Mouse (Mus musculus) central nervous system, embryonic 11.5 days (tissue): ENCODE data around the gene Afmid. TPM values are rescaled to one million over a fixed set of nuclear protein-coding genes. Genes with fewer than 3 reads are reported as not detected.

ENCODE experiments used
- polyA plus RNA-seq: library from polyadenylated mRNA; depleted of rRNA; stranded (reverse); fragments of >200 nt; gene quantifications from 2 replicates; pipeline ENCODE4 v1.2.3, GENCODE M21; 2012; rRNA removed

Afmid gene
- 5.2 and 6.1 TPM in 2 replicates for polyA plus RNA-seq

DNA sequence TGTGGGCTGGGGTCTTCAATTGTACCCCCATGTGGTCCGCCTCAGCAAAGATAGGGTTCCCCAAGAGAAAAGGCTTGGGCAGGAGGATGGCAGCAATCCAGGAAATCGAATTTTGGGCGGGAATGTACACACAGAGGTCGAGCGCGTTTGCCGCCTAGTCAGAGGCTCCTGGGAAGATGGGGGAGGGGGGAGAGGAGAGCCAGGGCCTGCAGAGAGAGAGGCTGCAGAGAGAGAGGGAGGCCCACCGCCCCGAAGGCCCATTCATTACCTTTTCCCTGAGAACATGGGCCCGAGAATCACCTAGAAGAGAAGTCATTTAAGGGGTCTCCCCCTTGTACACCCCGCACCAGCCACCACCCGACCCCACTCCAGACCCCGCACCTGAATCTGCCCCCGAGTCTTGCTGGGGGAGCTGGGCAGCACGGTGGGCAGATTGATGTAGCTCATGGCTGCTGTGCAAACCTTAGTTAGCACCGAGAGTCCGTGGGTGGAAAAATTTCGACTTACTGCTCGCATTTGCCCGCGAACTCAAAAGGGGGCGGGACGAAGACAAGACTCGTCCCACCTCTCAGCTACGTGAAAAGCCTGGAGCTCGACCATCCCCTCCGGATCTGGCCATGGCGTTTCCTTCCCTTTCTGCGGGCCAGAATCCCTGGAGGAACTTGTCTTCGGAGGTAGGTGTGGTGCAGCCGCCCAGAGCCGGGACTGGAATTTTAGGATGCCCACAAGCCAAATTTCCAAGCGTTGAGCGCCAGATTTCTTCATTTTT is at the start of gene Afmid, which contains the start of gene Tk1:
TSS of gene Afmid (plus strand) at position 592 of the 769 bp plus-strand sequence.
TSS of gene Tk1 (minus strand) at position 760 of the 769 bp plus-strand sequence.

DNA sequence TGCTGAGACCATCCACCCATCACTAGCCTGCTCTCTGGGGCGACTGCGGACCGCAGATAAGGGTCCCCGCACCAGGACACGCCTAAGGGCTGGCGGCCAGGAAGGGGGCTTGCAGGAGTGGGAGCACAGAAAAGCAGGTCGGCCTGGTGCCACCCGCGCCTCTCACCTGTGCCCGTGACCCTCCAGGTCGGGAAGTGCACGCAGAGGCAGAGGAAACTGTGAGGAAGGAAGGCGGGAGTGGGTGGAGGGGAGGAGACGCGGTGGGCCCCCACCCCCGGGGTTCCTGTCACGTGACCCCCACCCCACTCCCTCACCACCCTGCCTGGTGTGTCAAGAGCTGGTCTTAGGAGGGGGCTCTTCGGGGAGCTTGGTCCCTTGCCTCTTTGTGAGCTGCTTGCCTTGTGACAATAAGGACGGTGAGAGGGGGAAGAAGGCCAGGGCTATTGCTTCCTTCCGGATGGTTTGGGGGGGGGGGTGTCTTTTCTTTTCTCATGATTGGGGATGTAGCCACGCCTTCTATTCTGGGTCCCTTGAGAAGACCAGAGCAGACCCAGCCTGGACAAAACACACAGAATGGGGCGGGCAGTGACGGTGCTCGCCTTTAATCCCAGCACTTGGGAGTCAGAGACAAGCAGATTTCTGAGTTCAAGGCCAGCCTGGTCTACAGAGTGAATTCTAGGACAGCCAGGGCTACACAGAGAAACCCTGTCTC is 43.6 kb upstream of the Afmid start, which contains the start of the genes Tmc8 and Tmc6:
TSS of gene Tmc8 (plus strand) at position 84 of the 712 bp plus-strand sequence.
TSS of gene Tmc6 (minus strand) at position 206 of the 712 bp plus-strand sequence.

DNA sequence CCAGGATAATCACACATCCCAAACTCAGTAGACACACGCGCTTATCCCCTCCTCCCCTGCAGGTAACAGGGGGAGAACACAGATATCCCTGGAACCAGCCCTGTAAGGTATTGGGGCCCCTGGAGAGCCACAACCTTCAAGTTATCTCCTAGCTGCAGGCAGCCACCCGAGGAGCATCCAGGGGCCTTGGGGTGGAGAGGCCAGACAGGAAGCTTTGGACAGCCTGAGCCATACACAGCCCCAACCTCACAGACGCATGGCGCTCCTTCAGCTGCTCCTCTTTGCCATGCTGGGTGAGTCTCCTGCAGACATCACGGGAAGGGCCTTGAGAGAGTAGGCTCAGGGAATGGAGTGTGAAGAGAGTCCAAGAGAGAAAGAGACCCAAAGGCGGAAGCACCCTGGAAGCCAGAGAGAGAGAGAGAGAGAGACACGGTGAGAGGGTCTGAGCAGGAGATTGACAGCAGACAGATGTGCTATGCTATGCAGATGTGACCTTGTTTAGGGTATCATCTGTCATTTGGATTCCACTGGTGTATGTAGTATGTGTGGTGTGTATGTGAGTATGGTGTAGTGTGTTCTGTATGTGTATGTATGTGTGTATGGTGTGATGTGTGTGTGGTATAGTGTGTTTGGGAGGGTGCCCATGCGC is 28.1 kb upstream of the Afmid start, which contains the start of gene 6030468B19Rik:
TSS of gene 6030468B19Rik (plus strand) at position 150 of the 649 bp plus-strand sequence.

GRCm38 (mm10) chr11:117809407-117810311 is 16.1 kb upstream of the Afmid start, which contains the start of the genes Gm20708 and Syngr2:
Gene Gm20708 (plus strand): TSS chr11:117809668.
Gene Syngr2 (plus strand): TSS chr11:117809668.

DNA sequence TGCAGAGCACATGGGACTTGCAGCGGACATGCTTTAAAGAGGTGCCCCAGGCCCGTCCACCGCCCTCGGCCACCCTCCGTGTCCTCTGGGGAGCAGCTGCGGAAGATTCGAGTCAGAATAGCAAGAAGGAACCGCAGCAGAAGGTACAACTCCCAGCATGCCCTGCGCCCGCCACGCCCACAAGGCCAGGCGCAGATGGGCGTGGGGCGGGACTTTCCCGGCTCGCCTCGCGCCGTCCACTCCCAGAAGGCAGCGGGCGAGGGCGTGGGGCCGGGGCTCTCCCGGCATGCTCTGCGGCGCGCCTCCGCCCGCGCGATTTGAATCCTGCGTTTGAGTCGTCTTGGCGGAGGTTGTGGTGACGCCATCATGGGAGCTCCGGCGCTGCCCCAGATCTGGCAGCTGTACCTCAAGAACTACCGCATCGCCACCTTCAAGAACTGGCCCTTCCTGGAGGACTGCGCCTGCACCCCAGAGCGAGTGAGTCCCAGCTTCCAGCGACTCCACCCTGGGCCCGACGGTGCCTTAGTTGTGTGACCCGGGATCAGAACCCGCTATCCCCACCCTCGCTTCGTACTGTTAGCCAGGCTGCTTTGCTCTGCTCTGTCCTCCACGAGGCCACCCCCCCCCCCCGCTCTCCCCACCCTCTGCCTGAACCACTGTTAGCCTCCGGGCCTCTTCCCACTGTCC is 23.4 kb downstream of the Afmid start, which contains the start of gene Birc5:
TSS of gene Birc5 (plus strand) at position 267 of the 687 bp plus-strand sequence.

DNA sequence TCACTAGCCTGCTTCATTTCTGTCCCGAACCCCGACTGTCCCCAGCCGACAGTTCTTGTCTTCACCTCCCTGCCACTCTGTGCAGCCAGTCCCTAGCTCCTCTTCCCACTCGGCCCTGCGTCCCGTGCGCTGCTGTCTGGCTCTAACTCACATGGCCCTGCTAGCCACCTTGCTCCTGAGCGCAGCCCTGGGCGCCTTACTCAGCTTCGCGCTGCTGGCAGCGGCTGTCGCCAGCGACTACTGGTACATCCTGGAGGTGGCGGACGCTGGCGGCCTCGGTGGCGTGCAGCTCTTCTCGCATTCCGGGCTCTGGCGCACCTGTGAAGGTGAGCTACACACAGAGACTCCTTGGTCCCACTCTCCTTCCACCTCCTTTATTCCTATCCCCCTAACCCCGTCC is 34.9 kb downstream of the Afmid start, which contains the start of gene Tmem235:
TSS of gene Tmem235 (plus strand) at position 152 of the 400 bp plus-strand sequence.

DNA sequence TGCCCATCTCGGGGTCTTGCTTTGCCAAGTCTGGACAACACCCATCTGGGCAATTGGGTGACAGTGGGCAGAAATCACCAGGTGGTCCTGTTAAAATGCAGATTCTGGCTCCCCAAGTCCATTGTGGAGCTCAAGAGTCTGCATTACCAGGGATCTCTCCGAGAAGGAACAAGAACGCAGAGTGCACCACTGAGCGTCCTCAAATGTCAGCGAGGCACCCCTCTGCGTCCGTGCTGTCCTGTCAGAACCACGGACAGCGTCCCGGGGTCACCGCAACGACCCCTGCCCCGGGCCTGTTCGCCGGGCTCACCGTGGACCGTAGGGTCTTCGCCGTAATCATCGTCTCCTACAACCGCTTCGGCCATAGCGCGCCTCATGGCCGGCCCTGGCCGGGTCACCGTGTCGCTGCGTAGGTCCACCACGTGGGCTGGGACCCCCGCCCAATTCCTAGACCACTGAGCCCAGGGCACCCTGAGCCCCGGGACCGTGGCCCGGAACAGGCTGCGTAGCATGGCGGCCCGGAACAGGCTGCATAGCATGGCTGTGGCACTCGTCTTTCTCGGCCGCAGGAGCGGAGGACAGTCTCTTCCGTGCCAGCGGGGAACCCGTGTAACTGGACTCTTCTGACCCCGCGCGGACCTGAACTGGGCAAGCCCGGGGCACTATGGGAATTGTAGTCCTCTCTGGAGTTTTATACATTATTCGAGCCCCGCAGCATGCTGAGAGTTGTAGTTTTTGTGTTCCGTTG is 47.3 kb downstream of the Afmid start, which contains the start of gene Tha1:
TSS of gene Tha1 (minus strand) at position 621 of the 748 bp plus-strand sequence.

Other genes starting within 250 kb of the Afmid start
- gene Tnrc6c, start 171.6 kb upstream of the Afmid start, polyA plus RNA-seq = 33.2 and 40.3 TPM in 2 replicates
- gene Tmc8, start 43.8 kb upstream of the Afmid start, polyA plus RNA-seq = 3.1 and 4.5 TPM in 2 replicates
- gene Tmc6, start 43.7 kb upstream of the Afmid start, polyA plus RNA-seq = 9.6 and 16.9 TPM in 2 replicates
- gene 6030468B19Rik, start 28.3 kb upstream of the Afmid start, polyA plus RNA-seq = 2.9 and 4.2 TPM in 2 replicates
- 0.82 and 0.97 TPM in 2 replicates for gene Gm20708, start 16.3 kb upstream of the Afmid start, polyA plus RNA-seq
- 12.5 and 19.0 TPM in 2 replicates for gene Syngr2, start 16.3 kb upstream of the Afmid start, polyA plus RNA-seq
- 98.6 and 112 TPM in 2 replicates for gene Tk1, start 168 bp downstream of the Afmid start, polyA plus RNA-seq
- 160 and 231 TPM in 2 replicates for gene Birc5, start 23.3 kb downstream of the Afmid start, polyA plus RNA-seq
- gene Tmem235, start 34.8 kb downstream of the Afmid start, polyA plus RNA-seq = 0.05 TPM in 1 of 2 replicates, not detected in the other
- gene Tha1, start 47.6 kb downstream of the Afmid start, polyA plus RNA-seq = 4.1 and 5.9 TPM in 2 replicates
- 8.0 and 9.2 TPM in 2 replicates for gene Socs3, start 144.1 kb downstream of the Afmid start, polyA plus RNA-seq
- 34.9 and 35.5 TPM in 2 replicates for gene Pgs1, start 160.4 kb downstream of the Afmid start, polyA plus RNA-seq